26 mouse cellular contexts compared by ENCODE assay signal in the genomic region with DNA sequence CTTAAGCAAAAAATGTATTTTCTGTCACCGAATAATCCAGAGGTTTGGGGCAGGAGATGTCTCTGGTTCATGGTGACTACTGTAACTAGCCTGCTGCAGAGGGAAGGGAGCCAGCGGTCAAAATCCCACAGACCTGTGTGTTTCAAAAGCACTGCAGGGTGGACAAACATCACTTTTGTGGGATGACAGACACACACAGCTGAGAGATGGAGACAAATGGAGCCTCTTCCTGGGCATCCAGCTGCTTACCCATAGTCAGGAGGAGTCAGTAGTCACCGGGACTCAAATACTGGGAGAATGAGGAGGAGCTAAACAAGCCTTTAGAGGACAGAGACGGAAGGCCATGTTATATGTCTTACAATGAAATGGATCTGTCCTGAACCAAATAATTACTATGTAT.
"Had no signal": no experiment of that assay in that cellular context is flagged by ENCODE, and none has a peak within 500 bp of the region (broad histone marks: within the 10 kb centered on the region; RNA-seq: fewer than 3 reads in every experiment).

No protein-coding gene starts in this region.

- H3K4me1 ChIP-seq: embryonic facial prominence, embryonic 12.5 days; embryonic facial prominence, embryonic 13.5 days; embryonic facial prominence, embryonic 15.5 days had no signal

- H3K36me3 ChIP-seq: embryonic facial prominence, embryonic 10.5 days; embryonic facial prominence, embryonic 15.5 days; forebrain, embryonic 10.5 days; forebrain, embryonic 12.5 days; forebrain, embryonic 15.5 days had no signal

- ATAC-seq: forebrain, embryonic 13.5 days; forebrain, embryonic 14.5 days; forebrain, embryonic 15.5 days; forebrain, embryonic 16.5 days had no signal

- H3K4me3 ChIP-seq: embryonic facial prominence, embryonic 10.5 days; embryonic facial prominence, embryonic 12.5 days; embryonic facial prominence, embryonic 13.5 days; embryonic facial prominence, embryonic 15.5 days; erythroblast, embryonic 14.5 days; forebrain, embryonic 10.5 days; forebrain, embryonic 12.5 days; forebrain, embryonic 13.5 days; forebrain, embryonic 15.5 days; gastrocnemius, adult 2 months; heart, adult 2 months had no signal

- H3K9me3 ChIP-seq: embryonic facial prominence, embryonic 10.5 days; embryonic facial prominence, embryonic 12.5 days; embryonic facial prominence, embryonic 13.5 days; embryonic facial prominence, embryonic 15.5 days; forebrain, embryonic 10.5 days; forebrain, embryonic 12.5 days; forebrain, embryonic 13.5 days; forebrain, embryonic 15.5 days had no signal

- H3K4me2 ChIP-seq: embryonic facial prominence, embryonic 12.5 days; embryonic facial prominence, embryonic 13.5 days; embryonic facial prominence, embryonic 15.5 days; forebrain, embryonic 12.5 days; forebrain, embryonic 13.5 days; forebrain, embryonic 15.5 days had no signal

- DNase-seq: cerebellum, adult 9-10 months; cerebellum, adult 9-11 months; cerebellum, postnatal 10 days; cerebellum, postnatal 14 days; cerebellum, postnatal 25 days; cerebellum, postnatal 36 days; embryo, embryonic 11 days; forebrain, postnatal 0 days; gastrocnemius, adult 2 months; gastrocnemius, postnatal 10 days; gastrocnemius, postnatal 14 days; gastrocnemius, postnatal 25 days; gastrocnemius, postnatal 36 days; heart, adult 18-20 months; heart, adult 2 months had no signal

- H3K27ac ChIP-seq: embryonic facial prominence, embryonic 10.5 days; embryonic facial prominence, embryonic 12.5 days; embryonic facial prominence, embryonic 13.5 days; embryonic facial prominence, embryonic 15.5 days; forebrain, embryonic 10.5 days; forebrain, embryonic 12.5 days; forebrain, embryonic 13.5 days; forebrain, embryonic 15.5 days; gastrocnemius, adult 2 months; heart, adult 2 months had no signal

- H3K9ac ChIP-seq: embryonic facial prominence, embryonic 12.5 days; embryonic facial prominence, embryonic 13.5 days; embryonic facial prominence, embryonic 15.5 days; forebrain, embryonic 12.5 days; forebrain, embryonic 13.5 days; forebrain, embryonic 15.5 days; forebrain, postnatal 0 days had no signal

- H3K27me3 ChIP-seq: embryonic facial prominence, embryonic 12.5 days; embryonic facial prominence, embryonic 13.5 days; embryonic facial prominence, embryonic 15.5 days; forebrain, embryonic 12.5 days; forebrain, embryonic 13.5 days; forebrain, embryonic 15.5 days had no signal
